Mouse (Mus musculus): ENCODE data around the gene Sema4b. TPM values are rescaled to one million over a fixed set of nuclear protein-coding genes. Genes with fewer than 3 reads are reported as not detected.

Sema4b gene
- polyA plus RNA-seq, 1 experiment from 2014 or later, result 21.1 TPM

DNA sequence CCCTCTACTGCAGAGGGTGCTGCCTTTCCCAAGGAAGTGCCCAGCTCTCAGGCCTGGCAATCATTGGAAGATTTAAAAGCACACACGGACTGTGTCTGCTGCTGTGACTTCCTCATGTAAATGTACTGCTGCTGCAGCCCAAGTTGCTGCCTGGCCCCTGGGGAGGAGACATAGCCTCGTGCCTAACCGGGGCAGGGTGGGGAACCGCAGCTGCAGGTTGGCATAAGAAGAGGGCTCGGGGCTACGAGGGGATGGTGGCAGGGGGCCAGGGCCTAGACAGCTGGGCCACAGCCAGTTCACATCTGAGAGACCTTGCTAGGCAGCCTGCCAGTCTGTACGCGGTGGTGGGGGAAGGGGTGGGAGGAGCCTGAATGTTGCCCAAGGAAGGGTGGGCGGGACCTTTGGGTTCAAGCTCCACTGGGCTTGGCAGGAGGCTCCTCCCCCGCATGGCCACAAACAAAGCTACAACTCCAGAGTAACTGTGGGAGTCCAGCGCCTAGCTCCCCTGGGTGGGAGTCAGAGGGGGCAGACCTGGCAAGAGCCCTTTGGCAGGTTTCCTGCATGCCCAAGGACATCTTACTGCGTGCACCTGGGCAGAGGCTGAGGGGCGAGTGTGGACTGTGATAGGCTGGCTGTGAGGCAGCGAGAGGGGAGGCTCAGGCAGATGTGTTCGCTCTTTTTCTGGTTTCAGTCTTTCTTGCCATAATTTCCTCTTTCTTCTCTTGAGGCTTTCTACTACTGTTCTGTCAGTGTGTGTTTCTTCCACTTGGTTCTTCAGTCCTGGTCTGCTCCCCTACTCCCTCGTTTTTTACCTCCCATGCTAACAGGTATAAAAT, 5.8 kb downstream of the Sema4b start:
- Histone ChIP-seq H3K4me3 (ENCODE audit: low read length) (peak overlapping the region; percentile 11), H3K9ac (ENCODE audit: low read depth, low read length) (peak overlapping the region; percentile 57), H3K27me3 (replicated peaks; ENCODE audit: control insufficient read depth, insufficient read depth, low read length) (no peaks in the 10 kb centered on the region), H3K4me2 (ENCODE audit: low read length) (peak overlapping the region; percentile 48), H3K9me3 (ENCODE audit: control insufficient read depth, low read length) (no peaks in the 10 kb centered on the region), H3K27ac (ENCODE audit: low read depth, low read length) (peak overlapping the region; percentile 74), H3K36me3 (ENCODE audit: control insufficient read depth, insufficient read depth, low read length) (no peaks in the 10 kb centered on the region), H3K4me1 (ENCODE audit: control insufficient read depth, insufficient read depth, low read depth, low read length) (peaks cover 42% of the 10 kb centered on the region)
- ATAC-seq, result peak; percentile 79
- 8% methylated on average over 16 of the region's 16 CpGs for WGBS

GRCm38 (mm10) chr7:80193941-80194739, 7.5 kb downstream of the Sema4b start:
- no peak; the same call in 1 of the 2 replicates for ATAC-seq
- WGBS, result 41% methylated on average over 13 of the region's 13 CpGs
- H3K36me3 ChIP-seq (ENCODE audit: control insufficient read depth, insufficient read depth, low read length), result no peaks in the 10 kb centered on the region
- no peak overlapping the region for H3K4me3 ChIP-seq (ENCODE audit: low read length)
- peak overlapping the region; percentile 13 for H3K4me2 ChIP-seq (ENCODE audit: low read length)
- H3K27me3 ChIP-seq (replicated peaks; ENCODE audit: control insufficient read depth, insufficient read depth, low read length), result no peaks in the 10 kb centered on the region
- no peaks in the 10 kb centered on the region for H3K9me3 ChIP-seq (ENCODE audit: control insufficient read depth, low read length)
- H3K27ac ChIP-seq (ENCODE audit: low read depth, low read length), result peak overlapping the region; percentile 67
- H3K9ac ChIP-seq (ENCODE audit: low read depth, low read length), result peak overlapping the region; percentile 35; the same call in 1 of the 2 replicates
- H3K4me1 ChIP-seq (ENCODE audit: control insufficient read depth, insufficient read depth, low read depth, low read length), result peaks cover 33% of the 10 kb centered on the region

DNA sequence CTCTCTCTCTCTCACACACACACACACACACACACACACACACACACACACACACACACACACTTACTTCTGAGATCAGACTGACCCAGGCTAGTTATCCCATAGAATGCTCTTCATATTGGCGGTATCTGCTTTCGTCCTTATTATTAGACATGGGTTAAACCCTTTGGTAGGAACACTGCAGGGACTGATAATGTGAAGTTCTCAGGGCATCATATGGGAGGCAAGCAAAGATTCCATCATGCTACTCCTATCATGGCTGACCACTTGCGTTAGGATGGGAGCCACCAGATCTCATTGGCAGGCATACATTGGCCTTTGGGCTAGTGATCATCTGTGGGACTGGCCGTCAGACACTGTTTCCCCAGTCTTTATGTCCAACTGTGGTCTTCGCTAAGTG, 8.5 kb downstream of the Sema4b start:
- Histone ChIP-seq H3K9ac (ENCODE audit: low read depth, low read length) (no peak overlapping the region), H3K36me3 (ENCODE audit: control insufficient read depth, insufficient read depth, low read length) (no peaks in the 10 kb centered on the region), H3K27me3 (replicated peaks; ENCODE audit: control insufficient read depth, insufficient read depth, low read length) (no peaks in the 10 kb centered on the region), H3K4me1 (ENCODE audit: control insufficient read depth, insufficient read depth, low read depth, low read length) (peaks cover 42% of the 10 kb centered on the region), H3K4me2 (ENCODE audit: low read length) (no peak overlapping the region), H3K9me3 (ENCODE audit: control insufficient read depth, low read length) (no peaks in the 10 kb centered on the region), H3K27ac (ENCODE audit: low read depth, low read length) (no peak overlapping the region), H3K4me3 (ENCODE audit: low read length) (no peak overlapping the region)
- 91% methylated on average over 5 of the region's 5 CpGs for WGBS
- no peak for ATAC-seq

- no peak overlapping the region for H3K4me3 ChIP-seq (ENCODE audit: low read length)
- no peaks in the 10 kb centered on the region for H3K9me3 ChIP-seq (ENCODE audit: control insufficient read depth, low read length)
- 81% methylated on average over 10 of the region's 11 CpGs for WGBS
- no peak for ATAC-seq
- no peak overlapping the region for H3K27ac ChIP-seq (ENCODE audit: low read depth, low read length)
- no peaks in the 10 kb centered on the region for H3K27me3 ChIP-seq (replicated peaks; ENCODE audit: control insufficient read depth, insufficient read depth, low read length)
- H3K4me2 ChIP-seq (ENCODE audit: low read length), result no peak overlapping the region
- no peak overlapping the region for H3K9ac ChIP-seq (ENCODE audit: low read depth, low read length)
- H3K4me1 ChIP-seq (ENCODE audit: control insufficient read depth, insufficient read depth, low read depth, low read length), result peaks cover 48% of the 10 kb centered on the region
- no peaks in the 10 kb centered on the region for H3K36me3 ChIP-seq (ENCODE audit: control insufficient read depth, insufficient read depth, low read length)
Observed at GRCm38 (mm10) chr7:80195576-80196263, 9.1 kb downstream of the Sema4b start.

DNA sequence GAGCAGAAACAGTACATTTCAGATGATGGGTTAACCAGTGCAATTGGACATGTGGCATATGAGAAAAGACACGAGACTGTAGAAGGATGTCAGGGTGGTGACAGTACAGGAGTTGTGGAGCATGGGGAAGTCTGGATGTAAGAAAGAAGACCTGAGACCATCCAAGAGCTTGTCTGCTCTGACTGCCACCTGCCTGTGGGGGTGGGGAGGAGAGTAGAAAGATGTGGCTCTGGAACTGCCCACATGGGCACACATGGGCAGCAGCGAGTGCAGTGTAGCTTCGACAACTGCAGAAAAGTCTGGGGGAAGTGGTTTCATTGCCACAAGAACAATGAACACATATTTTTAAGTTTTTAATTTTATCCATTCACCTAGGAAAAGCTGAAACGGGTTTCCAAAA, 10.7 kb downstream of the Sema4b start:
- peak overlapping the region; percentile 85 for H3K9ac ChIP-seq (ENCODE audit: low read depth, low read length)
- WGBS, result 11% methylated on average over 4 of the region's 4 CpGs
- no peaks in the 10 kb centered on the region for H3K36me3 ChIP-seq (ENCODE audit: control insufficient read depth, insufficient read depth, low read length)
- ATAC-seq, result no peak
- no peaks in the 10 kb centered on the region for H3K27me3 ChIP-seq (replicated peaks; ENCODE audit: control insufficient read depth, insufficient read depth, low read length)
- peak overlapping the region; percentile 96 for H3K27ac ChIP-seq (ENCODE audit: low read depth, low read length)
- no peaks in the 10 kb centered on the region for H3K9me3 ChIP-seq (ENCODE audit: control insufficient read depth, low read length)
- peak overlapping the region; percentile 77 for H3K4me3 ChIP-seq (ENCODE audit: low read length)
- peak overlapping the region; percentile 80 for H3K4me2 ChIP-seq (ENCODE audit: low read length)
- H3K4me1 ChIP-seq (ENCODE audit: control insufficient read depth, insufficient read depth, low read depth, low read length), result peaks cover 52% of the 10 kb centered on the region

DNA sequence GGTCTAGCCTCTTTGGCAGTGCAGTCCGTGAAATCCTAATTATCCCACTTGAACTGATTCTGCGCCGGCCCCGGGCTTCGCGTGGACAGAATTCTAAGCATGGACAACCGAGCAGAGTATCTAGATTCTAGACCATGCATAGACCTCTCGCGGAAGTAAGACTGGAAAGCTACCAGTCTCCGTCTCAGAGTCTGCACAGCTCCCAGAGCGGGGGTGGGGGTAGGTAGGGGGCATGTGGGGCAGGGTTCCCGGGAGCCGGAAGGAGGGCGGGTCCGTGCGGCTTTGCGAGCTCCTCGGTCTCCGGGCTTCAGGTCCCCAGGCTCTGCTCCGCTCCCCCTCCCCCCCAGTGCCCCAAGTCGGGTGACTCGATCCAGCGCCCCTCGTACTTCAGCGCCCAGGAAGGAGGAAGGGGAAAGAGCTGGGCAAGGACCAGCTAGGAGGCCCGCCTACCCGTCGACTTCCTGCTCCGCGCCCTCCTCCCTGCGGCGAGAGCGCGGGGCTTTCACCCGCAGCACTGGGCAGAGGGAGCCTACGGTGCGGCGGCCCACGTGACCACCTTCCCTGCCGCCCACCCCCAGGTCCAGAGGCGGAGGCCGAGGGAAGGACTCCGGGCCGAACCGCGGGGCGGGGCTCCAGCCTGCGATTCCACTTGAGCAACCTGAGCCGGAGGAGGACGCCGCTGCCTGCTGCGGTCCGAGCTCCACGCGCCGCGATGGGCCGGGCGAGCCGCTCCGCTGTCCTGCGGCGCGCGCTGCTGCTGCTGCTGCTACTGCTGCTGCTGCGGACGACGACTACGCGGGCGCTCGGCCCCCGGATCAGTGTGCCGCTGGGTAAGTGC, 11.5 kb downstream of the Sema4b start:
- peak overlapping the region; percentile 96 for H3K27ac ChIP-seq (ENCODE audit: low read depth, low read length)
- peak overlapping the region; percentile 80 for H3K4me2 ChIP-seq (ENCODE audit: low read length)
- no peaks in the 10 kb centered on the region for H3K9me3 ChIP-seq (ENCODE audit: control insufficient read depth, low read length)
- peak overlapping the region; percentile 77 for H3K4me3 ChIP-seq (ENCODE audit: low read length)
- no peaks in the 10 kb centered on the region for H3K36me3 ChIP-seq (ENCODE audit: control insufficient read depth, insufficient read depth, low read length)
- H3K27me3 ChIP-seq (replicated peaks; ENCODE audit: control insufficient read depth, insufficient read depth, low read length), result no peaks in the 10 kb centered on the region
- H3K4me1 ChIP-seq (ENCODE audit: control insufficient read depth, insufficient read depth, low read depth, low read length), result peaks cover 56% of the 10 kb centered on the region
- WGBS, result under 1% methylated on average over 46 of the region's 74 CpGs
- peak; percentile 92 for ATAC-seq
- H3K9ac ChIP-seq (ENCODE audit: low read depth, low read length), result peak overlapping the region; percentile 85

DNA sequence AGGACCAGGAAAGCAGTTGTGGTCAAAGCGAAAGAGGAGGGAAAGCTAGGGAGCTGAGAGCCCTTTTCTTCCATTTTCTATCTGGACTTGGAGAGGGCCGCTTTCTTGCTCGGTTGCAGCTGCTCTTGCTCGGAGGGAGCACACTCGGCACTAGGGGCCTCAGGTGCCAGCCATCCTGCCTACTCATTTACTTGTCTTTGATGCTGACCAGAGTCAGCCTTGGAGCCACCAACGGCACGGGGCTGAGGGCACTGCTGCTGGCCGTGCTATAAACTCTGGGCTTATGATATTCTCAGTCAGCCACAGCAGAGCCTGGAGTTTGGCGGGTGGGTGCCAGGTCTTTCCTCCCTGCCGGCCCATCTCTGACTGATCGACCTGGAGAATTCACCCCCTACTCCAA, 12.2 kb downstream of the Sema4b start:
- H3K4me2 ChIP-seq (ENCODE audit: low read length), result peak overlapping the region; percentile 80
- no peak for ATAC-seq
- H3K27ac ChIP-seq (ENCODE audit: low read depth, low read length), result peak overlapping the region; percentile 96
- H3K4me3 ChIP-seq (ENCODE audit: low read length), result peak overlapping the region; percentile 77
- H3K9ac ChIP-seq (ENCODE audit: low read depth, low read length), result peak overlapping the region; percentile 85
- peaks cover 63% of the 10 kb centered on the region for H3K4me1 ChIP-seq (ENCODE audit: control insufficient read depth, insufficient read depth, low read depth, low read length)
- H3K9me3 ChIP-seq (ENCODE audit: control insufficient read depth, low read length), result no peaks in the 10 kb centered on the region
- WGBS, result 1% methylated on average over 11 of the region's 11 CpGs
- no peaks in the 10 kb centered on the region for H3K36me3 ChIP-seq (ENCODE audit: control insufficient read depth, insufficient read depth, low read length)
- H3K27me3 ChIP-seq (replicated peaks; ENCODE audit: control insufficient read depth, insufficient read depth, low read length), result no peaks in the 10 kb centered on the region

- peak overlapping the region; percentile 80 for H3K4me2 ChIP-seq (ENCODE audit: low read length)
- no peaks in the 10 kb centered on the region for H3K36me3 ChIP-seq (ENCODE audit: control insufficient read depth, insufficient read depth, low read length)
- H3K27me3 ChIP-seq (replicated peaks; ENCODE audit: control insufficient read depth, insufficient read depth, low read length), result no peaks in the 10 kb centered on the region
- peaks cover 64% of the 10 kb centered on the region for H3K4me1 ChIP-seq (ENCODE audit: control insufficient read depth, insufficient read depth, low read depth, low read length)
- 29% methylated on average over 6 of the region's 6 CpGs for WGBS
- peak overlapping the region; percentile 77 for H3K4me3 ChIP-seq (ENCODE audit: low read length)
- H3K9me3 ChIP-seq (ENCODE audit: control insufficient read depth, low read length), result no peaks in the 10 kb centered on the region
- no peak for ATAC-seq
- H3K9ac ChIP-seq (ENCODE audit: low read depth, low read length), result peak overlapping the region; percentile 85
- peak overlapping the region; percentile 96 for H3K27ac ChIP-seq (ENCODE audit: low read depth, low read length)
Observed at GRCm38 (mm10) chr7:80199286-80199685, 12.6 kb downstream of the Sema4b start.

All from hindbrain, embryonic 16.5 days (tissue).